Mouse (Mus musculus): ENCODE measurements around the gene Lenep. TPM values are rescaled to one million over a fixed set of nuclear protein-coding genes. Genes with fewer than 3 reads are reported as not detected.
A peak's percentile ranks its signal among the peaks of the same experiment; 100 is the strongest.
"Not testable (repeated sequence)": the region's sequence is repeated elsewhere in the genome, so short reads cannot be mapped to it uniquely, and the experiment has no call there.

Gene Lenep
- polyA plus RNA-seq (2016; fragmentation: Nextera tagmentation; extraction: Ambion mirVana) = 0.26 TPM in 1 of 2 replicates, not detected in the other

- no peaks in the 10 kb centered on the region for H3K27me3 ChIP-seq (ENCODE audit: low read depth, poor library complexity, severe bottlenecking)
- WGBS = 85% methylated on average over 5 of the region's 5 CpGs
Observed at GRCm38 (mm10) chr3:89402693-89403092, at the start of gene Lenep. TSS of gene Lenep (minus strand) at chr3:89402793.

DNA sequence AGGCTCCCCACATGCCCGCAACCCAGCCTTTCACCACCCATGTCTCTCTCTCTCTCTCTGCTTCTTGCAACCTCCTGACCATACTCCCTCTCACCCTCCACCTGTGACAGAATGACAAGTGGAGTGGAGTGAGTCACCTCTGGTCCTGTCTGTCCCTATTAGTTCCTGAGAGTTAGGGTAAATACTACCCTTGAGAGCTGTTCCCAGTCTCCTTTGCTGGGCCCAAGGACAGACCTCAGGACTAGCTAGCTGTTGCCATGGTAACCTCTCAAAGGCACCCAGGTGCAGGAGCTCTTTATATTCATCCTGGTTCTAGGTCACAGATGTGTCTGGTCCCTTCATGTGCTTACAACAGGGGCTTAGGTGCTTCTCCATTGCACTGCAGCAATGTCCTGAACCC, 49.3 kb upstream of the Lenep start:
- WGBS = 96% methylated on average over 1 of the region's 1 CpGs
- Histone ChIP-seq H3K27me3 (ENCODE audit: low read depth, poor library complexity, severe bottlenecking) (no peaks in the 10 kb centered on the region), H3K9me3 (replicated peaks) (no peaks in the 10 kb centered on the region), H3K27ac (no peak overlapping the region), H3K36me3 (peaks cover 10% of the 10 kb centered on the region), H3K4me1 (peaks cover 25% of the 10 kb centered on the region), H3K4me3 (no peak overlapping the region)
- DNase-seq (ENCODE audit: low spot score) = no peak

More at GRCm38 (mm10) chr3:89402693-89403092, at the start of gene Lenep:
- peaks cover 40% of the 10 kb centered on the region for H3K36me3 ChIP-seq
- no peak within 1 kb of the TSS for H3K27ac ChIP-seq
- H3K9me3 ChIP-seq (replicated peaks) = no peaks in the 10 kb centered on the region
- H3K4me3 ChIP-seq = no peak within 1 kb of the TSS
- H3K4me1 ChIP-seq = no peaks in the 10 kb centered on the region; the same call in 1 of the 2 replicates
- no peak for DNase-seq (ENCODE audit: low spot score)

GRCm38 (mm10) chr3:89449541-89449940, 46.9 kb upstream of the Lenep start:
- Histone ChIP-seq H3K4me1 (peaks cover 20% of the 10 kb centered on the region), H3K9me3 (replicated peaks) (no peaks in the 10 kb centered on the region), H3K27me3 (ENCODE audit: low read depth, poor library complexity, severe bottlenecking) (no peaks in the 10 kb centered on the region), H3K4me3 (no peak overlapping the region), H3K36me3 (peaks cover 27% of the 10 kb centered on the region), H3K27ac (no peak overlapping the region)
- 50% methylated on average over 7 of the region's 7 CpGs for WGBS
- peak; percentile 75 for DNase-seq (ENCODE audit: low spot score)

- Histone ChIP-seq H3K27ac (0 out of 2 replicates have a peak overlapping the region, but pooled peaks have one; percentile 26), H3K4me1 (peaks cover 17% of the 10 kb centered on the region), H3K36me3 (peaks cover 27% of the 10 kb centered on the region), H3K4me3 (no peak overlapping the region), H3K9me3 (replicated peaks) (no peaks in the 10 kb centered on the region), H3K27me3 (ENCODE audit: low read depth, poor library complexity, severe bottlenecking) (no peaks in the 10 kb centered on the region)
- 70% methylated on average over 13 of the region's 13 CpGs for WGBS
- no peak for DNase-seq (ENCODE audit: low spot score)
Observed at GRCm38 (mm10) chr3:89448720-89449537, 46.3 kb upstream of the Lenep start.

- 93% methylated on average over 2 of the region's 2 CpGs for WGBS
- Histone ChIP-seq H3K27me3 (ENCODE audit: low read depth, poor library complexity, severe bottlenecking) (no peaks in the 10 kb centered on the region), H3K27ac (no peak overlapping the region), H3K9me3 (replicated peaks) (no peaks in the 10 kb centered on the region), H3K36me3 (peaks cover 17% of the 10 kb centered on the region), H3K4me1 (peaks cover 26% of the 10 kb centered on the region), H3K4me3 (no peak overlapping the region)
- DNase-seq (ENCODE audit: low spot score) = no peak
Observed at GRCm38 (mm10) chr3:89440691-89441090, 38.1 kb upstream of the Lenep start.

DNA sequence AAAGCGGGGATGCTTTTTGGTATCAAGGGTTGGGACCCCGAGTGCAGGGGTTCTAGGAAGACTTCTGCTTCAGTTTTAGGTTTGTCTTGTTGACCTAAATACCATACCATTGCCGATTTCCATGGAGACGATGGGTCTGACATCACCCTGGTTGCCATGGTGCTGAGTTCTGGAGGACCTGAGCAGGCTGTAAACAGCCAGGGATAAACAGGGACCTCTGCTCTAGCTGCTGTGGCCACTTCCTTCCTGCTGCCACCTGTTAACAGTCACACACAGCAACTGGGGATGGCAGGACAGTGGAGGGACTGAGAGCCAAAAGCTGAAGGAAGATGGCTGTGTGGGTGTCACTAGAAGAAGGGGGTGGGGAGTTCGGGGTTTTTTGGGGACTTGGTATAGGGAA, 34.7 kb upstream of the Lenep start:
- Histone ChIP-seq H3K27ac (peak overlapping the region; percentile 83), H3K9me3 (replicated peaks) (no peaks in the 10 kb centered on the region), H3K4me3 (peak overlapping the region; percentile 65), H3K36me3 (peaks cover 37% of the 10 kb centered on the region), H3K27me3 (ENCODE audit: low read depth, poor library complexity, severe bottlenecking) (no peaks in the 10 kb centered on the region), H3K4me1 (peaks cover 34% of the 10 kb centered on the region)
- WGBS = 41% methylated on average over 5 of the region's 5 CpGs
- no peak for DNase-seq (ENCODE audit: low spot score)

GRCm38 (mm10) chr3:89436176-89437113, 33.9 kb upstream of the Lenep start, which contains the start of gene Pbxip1:
TSS of gene Pbxip1 (plus strand) at chr3:89436706.
- peaks cover 42% of the 10 kb centered on the region for H3K36me3 ChIP-seq
- no peaks in the 10 kb centered on the region for H3K9me3 ChIP-seq (replicated peaks)
- no peaks in the 10 kb centered on the region for H3K27me3 ChIP-seq (ENCODE audit: low read depth, poor library complexity, severe bottlenecking)
- WGBS = 5% methylated on average over 16 of the region's 16 CpGs
- H3K4me3 ChIP-seq = peak within 1 kb of the TSS; percentile 65
- peaks cover 38% of the 10 kb centered on the region for H3K4me1 ChIP-seq
- DNase-seq (ENCODE audit: low spot score) = peak; percentile 88
- H3K27ac ChIP-seq = peak within 1 kb of the TSS; percentile 83

- 83% methylated on average over 7 of the region's 7 CpGs for WGBS
- Histone ChIP-seq H3K4me3 (no peak overlapping the region), H3K36me3 (peaks cover 39% of the 10 kb centered on the region), H3K9me3 (replicated peaks) (no peaks in the 10 kb centered on the region), H3K4me1 (peaks cover 51% of the 10 kb centered on the region), H3K27ac (peak overlapping the region; percentile 17; the same call in 1 of the 2 replicates), H3K27me3 (ENCODE audit: low read depth, poor library complexity, severe bottlenecking) (no peaks in the 10 kb centered on the region)
- DNase-seq (ENCODE audit: low spot score) = no peak
Observed at GRCm38 (mm10) chr3:89435041-89435440, 32.4 kb upstream of the Lenep start.

DNA sequence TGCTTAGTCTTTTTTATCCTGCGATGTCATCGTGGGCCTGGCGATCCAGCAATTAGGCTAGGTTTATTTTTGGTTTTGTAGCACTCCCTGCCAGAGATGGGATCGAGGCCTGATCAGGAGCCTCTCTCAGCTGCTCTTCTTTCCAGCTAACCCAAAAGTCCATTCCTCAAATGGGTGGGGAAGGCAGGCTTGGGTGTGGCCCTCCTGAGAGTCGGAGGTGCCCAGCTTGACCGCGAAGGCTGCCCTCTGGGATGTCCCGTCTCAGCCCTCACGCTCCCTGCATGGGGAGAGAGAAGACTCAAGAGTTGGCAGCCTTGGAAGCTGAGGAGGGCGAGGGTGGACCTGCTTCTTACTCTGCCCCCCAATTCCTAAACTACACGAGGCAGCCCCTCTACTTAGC, 31.9 kb upstream of the Lenep start:
- Histone ChIP-seq H3K36me3 (peaks cover 39% of the 10 kb centered on the region), H3K27me3 (ENCODE audit: low read depth, poor library complexity, severe bottlenecking) (no peaks in the 10 kb centered on the region), H3K9me3 (replicated peaks) (no peaks in the 10 kb centered on the region), H3K27ac (peak overlapping the region; percentile 17; the same call in 1 of the 2 replicates), H3K4me1 (peaks cover 54% of the 10 kb centered on the region), H3K4me3 (no peak overlapping the region)
- no peak for DNase-seq (ENCODE audit: low spot score)
- WGBS = 83% methylated on average over 11 of the region's 11 CpGs

DNA sequence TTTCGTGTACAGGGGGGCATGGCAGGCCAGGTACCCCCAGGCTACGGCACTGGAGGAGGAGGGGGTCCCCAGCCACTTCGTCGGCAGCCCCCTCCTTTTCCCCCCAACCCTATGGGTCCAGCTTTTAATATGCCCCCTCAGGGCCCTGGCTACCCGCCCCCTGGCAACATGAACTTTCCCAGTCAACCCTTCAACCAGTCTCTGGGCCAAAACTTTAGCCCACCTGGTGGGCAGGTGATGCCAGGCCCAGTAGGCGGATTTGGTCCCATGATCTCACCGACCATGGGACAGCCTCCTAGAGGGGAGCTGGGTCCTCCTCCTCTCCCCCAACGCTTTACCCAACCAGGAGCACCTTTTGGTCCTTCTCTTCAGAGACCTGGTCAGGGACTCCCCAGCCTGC, 30.0 kb upstream of the Lenep start:
- H3K27ac ChIP-seq = no peak overlapping the region
- no peaks in the 10 kb centered on the region for H3K27me3 ChIP-seq (ENCODE audit: low read depth, poor library complexity, severe bottlenecking)
- DNase-seq (ENCODE audit: low spot score) = no peak
- no peak overlapping the region for H3K4me3 ChIP-seq
- H3K9me3 ChIP-seq (replicated peaks) = no peaks in the 10 kb centered on the region
- H3K36me3 ChIP-seq = peaks cover 53% of the 10 kb centered on the region
- WGBS = 95% methylated on average over 8 of the region's 8 CpGs
- peaks cover 45% of the 10 kb centered on the region for H3K4me1 ChIP-seq

GRCm38 (mm10) chr3:89430171-89431159, 27.9 kb upstream of the Lenep start, which contains the start of gene Pygo2:
TSS of gene Pygo2 (plus strand) at chr3:89430214.
- H3K27me3 ChIP-seq (ENCODE audit: low read depth, poor library complexity, severe bottlenecking) = no peaks in the 10 kb centered on the region
- H3K27ac ChIP-seq = peak within 1 kb of the TSS; percentile 95
- DNase-seq (ENCODE audit: low spot score) = peak; percentile 95
- 2% methylated on average over 68 of the region's 68 CpGs for WGBS
- H3K4me3 ChIP-seq = peak within 1 kb of the TSS; percentile 100
- H3K4me1 ChIP-seq = peaks cover 28% of the 10 kb centered on the region
- peaks cover 75% of the 10 kb centered on the region for H3K36me3 ChIP-seq
- H3K9me3 ChIP-seq (replicated peaks) = no peaks in the 10 kb centered on the region

DNA sequence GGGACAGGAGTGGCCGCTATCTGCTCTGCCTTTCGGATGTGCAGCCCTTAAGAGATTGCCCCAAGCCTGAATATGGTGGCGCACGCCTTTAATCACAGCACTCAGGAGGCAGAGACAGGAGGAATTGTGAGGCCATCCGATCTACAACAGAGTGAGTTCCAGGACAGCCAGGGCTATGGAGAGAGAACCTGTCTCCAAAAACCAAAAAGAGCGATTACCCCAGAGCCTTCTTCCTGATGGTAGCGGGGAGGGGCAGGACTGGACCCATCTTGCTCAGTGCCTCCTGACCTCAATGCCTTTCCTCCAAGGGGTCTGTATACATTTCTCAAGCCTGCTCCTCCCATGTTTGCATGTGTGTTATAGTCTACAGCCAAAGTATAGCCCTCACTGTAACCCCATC, 26.4 kb upstream of the Lenep start:
- Histone ChIP-seq H3K4me1 (peaks cover 24% of the 10 kb centered on the region), H3K36me3 (peaks cover 75% of the 10 kb centered on the region)
- not testable (repeated sequence) for H3K27me3 ChIP-seq (ENCODE audit: low read depth, poor library complexity, severe bottlenecking); H3K4me3 ChIP-seq; H3K9me3 ChIP-seq (replicated peaks); H3K27ac ChIP-seq; DNase-seq (ENCODE audit: low spot score)
- 91% methylated on average over 7 of the region's 7 CpGs for WGBS
